Comparison of ENCODE assay signal across 9 mouse cellular contexts in genomic region chr9:87973531-87973930, GRCm38 (mm10).
DNase-seq lines count a peak whose midpoint lies in the region; ATAC-seq lines count a peak whose summit lies in the region.
"Had no signal": no experiment of that assay in that cellular context is flagged by ENCODE, and none has a peak within 500 bp of the region (broad histone marks: within the 10 kb centered on the region; RNA-seq: fewer than 3 reads in every experiment).

No protein-coding gene starts in this region.

- no peaks in the 10 kb centered on the region for H3K36me3 ChIP-seq in heart, embryonic 10.5 days
- no peaks in the 10 kb centered on the region for H3K36me3 ChIP-seq in midbrain, embryonic 10.5 days
- no peaks in the 10 kb centered on the region for H3K36me3 ChIP-seq in midbrain, embryonic 13.5 days

- WGBS in heart, embryonic 10.5 days, result 37% methylated on average over 6 of the region's 6 CpGs
- WGBS in midbrain, embryonic 10.5 days, result 43% methylated on average over 6 of the region's 6 CpGs
- WGBS in midbrain, embryonic 13.5 days, result 40% methylated on average over 6 of the region's 6 CpGs

- no peaks in the 10 kb centered on the region for H3K27me3 ChIP-seq in heart, embryonic 10.5 days (ENCODE audit: insufficient read depth, poor library complexity, severe bottlenecking)
- H3K27me3 ChIP-seq in midbrain, embryonic 10.5 days (ENCODE audit: low read depth, poor library complexity, severe bottlenecking), result no peaks in the 10 kb centered on the region
- no peaks in the 10 kb centered on the region for H3K27me3 ChIP-seq in midbrain, embryonic 13.5 days
- H3K27me3 ChIP-seq: forebrain, embryonic 13.5 days had no signal

- H3K4me1 ChIP-seq in heart, embryonic 10.5 days, result no peaks in the 10 kb centered on the region
- no peaks in the 10 kb centered on the region for H3K4me1 ChIP-seq in midbrain, embryonic 10.5 days
- H3K4me1 ChIP-seq in midbrain, embryonic 13.5 days (replicated peaks), result no peaks in the 10 kb centered on the region
- H3K4me1 ChIP-seq: forebrain, embryonic 13.5 days had no signal

- H3K27ac ChIP-seq in heart, embryonic 10.5 days, result no peak overlapping the region
- H3K27ac ChIP-seq in midbrain, embryonic 10.5 days (replicated peaks), result no peak overlapping the region
- no peak overlapping the region for H3K27ac ChIP-seq in midbrain, embryonic 13.5 days
- H3K27ac ChIP-seq: forebrain, embryonic 13.5 days had no signal

- DNase-seq in heart, adult 11 months, result peak; percentile 60
- no peak for DNase-seq in heart, embryonic 10.5 days (ENCODE audit: low spot score)
- DNase-seq in midbrain, embryonic 10.5 days (ENCODE audit: low spot score), result peak; percentile 22
- peak; percentile 73 for DNase-seq in embryo, embryonic 10.5 days (ENCODE audit: low spot score)
- DNase-seq in retina, embryonic 14.5 days (ENCODE audit: low spot score), result peak; percentile 60
- DNase-seq in urinary bladder, postnatal 36 days (ENCODE audit: low spot score in 2 of 2), result no peak
- no peak for DNase-seq in ovary, adult 18-20 months (ENCODE audit: low spot score)

- no peaks in the 10 kb centered on the region for H3K9me3 ChIP-seq in heart, embryonic 10.5 days
- H3K9me3 ChIP-seq in midbrain, embryonic 10.5 days (replicated peaks), result no peaks in the 10 kb centered on the region
- H3K9me3 ChIP-seq in midbrain, embryonic 13.5 days, result no peaks in the 10 kb centered on the region
- H3K9me3 ChIP-seq: forebrain, embryonic 13.5 days had no signal

- no peak overlapping the region for H3K4me2 ChIP-seq in midbrain, embryonic 13.5 days (replicated peaks)
- H3K4me2 ChIP-seq: forebrain, embryonic 13.5 days had no signal

- no peak for ATAC-seq in midbrain, embryonic 13.5 days
- ATAC-seq: forebrain, embryonic 13.5 days had no signal

- no peak overlapping the region for H3K9ac ChIP-seq in midbrain, embryonic 13.5 days (replicated peaks)
- H3K9ac ChIP-seq: forebrain, embryonic 13.5 days had no signal

- no peak overlapping the region for H3K4me3 ChIP-seq in heart, embryonic 10.5 days
- H3K4me3 ChIP-seq in midbrain, embryonic 10.5 days, result no peak overlapping the region
- no peak overlapping the region for H3K4me3 ChIP-seq in midbrain, embryonic 13.5 days (replicated peaks)
- H3K4me3 ChIP-seq: forebrain, embryonic 13.5 days had no signal

Comparison
In these comparisons a context has a peak if more than half of its experiments do, and no peak if none do; other contexts are left out.
1. DNase-seq: peak in heart, adult 11 months (single experiment), midbrain, embryonic 10.5 days (single experiment), embryo, embryonic 10.5 days (single experiment) and retina, embryonic 14.5 days (single experiment); none in heart, embryonic 10.5 days (single experiment), urinary bladder, postnatal 36 days (0 of 2) and ovary, adult 18-20 months (single experiment).